Mouse (Mus musculus) limb, embryonic 10.5 days (tissue): Measurements from ENCODE around the gene Orm1. TPM values are rescaled to one million over a fixed set of nuclear protein-coding genes. Genes with fewer than 3 reads are reported as not detected.

Source experiments
- DNase-seq: peaks from one replicate; pipeline ENCODE4 v3.0.0-alpha.2; 2017; ENCODE audit warnings: low spot score
- H3K27ac ChIP-seq: fragments of 300-500 bp; sonication (generic); 2 replicates; pipeline ENCODE4 v1.5.1; 2016; ENCODE audit warnings: mild to moderate bottlenecking
- H3K27me3 ChIP-seq: fragments of 300-500 bp; sonication (generic); 2 replicates; pipeline ENCODE4 v1.6.1; 2016; ENCODE audit warnings: low read depth, mild to moderate bottlenecking; ENCODE audit not compliant: poor library complexity, severe bottlenecking
- H3K36me3 ChIP-seq: fragments of 300-500 bp; sonication (generic); 2 replicates; pipeline ENCODE4 v1.6.1; 2016; ENCODE audit warnings: mild to moderate bottlenecking, moderate library complexity
- H3K4me1 ChIP-seq: fragments of 300-500 bp; sonication (generic); 2 replicates; pipeline ENCODE4 v1.6.1; 2016
- H3K4me3 ChIP-seq: fragments of 300-500 bp; sonication (generic); 2 replicates; pipeline ENCODE4 v1.5.1; 2016; ENCODE audit warnings: mild to moderate bottlenecking, moderate library complexity
- H3K9me3 ChIP-seq: fragments of 300-500 bp; sonication (generic); replicated peaks from 2 replicates; pipeline ENCODE4 v1.6.1; 2016; ENCODE audit warnings: mild to moderate bottlenecking
- WGBS: fragments of 180-500 bp; shearing (Covaris S2); methylation state at CpG from one replicate; pipeline ENCODE4 v1.1.7; 2016; 5-methylcytosine and 5-hydroxymethylcytosine counted together
- polyA plus RNA-seq: library from polyadenylated mRNA; unstranded; fragments of >200 nt; fragmentation: Nextera tagmentation; extraction: Ambion mirVana; gene quantifications from 2 replicates; pipeline ENCODE4 v1.2.1, GENCODE M21; 2016

Gene Orm1
- polyA plus RNA-seq, 1 experiment from 2014 or later, result not detected

DNA sequence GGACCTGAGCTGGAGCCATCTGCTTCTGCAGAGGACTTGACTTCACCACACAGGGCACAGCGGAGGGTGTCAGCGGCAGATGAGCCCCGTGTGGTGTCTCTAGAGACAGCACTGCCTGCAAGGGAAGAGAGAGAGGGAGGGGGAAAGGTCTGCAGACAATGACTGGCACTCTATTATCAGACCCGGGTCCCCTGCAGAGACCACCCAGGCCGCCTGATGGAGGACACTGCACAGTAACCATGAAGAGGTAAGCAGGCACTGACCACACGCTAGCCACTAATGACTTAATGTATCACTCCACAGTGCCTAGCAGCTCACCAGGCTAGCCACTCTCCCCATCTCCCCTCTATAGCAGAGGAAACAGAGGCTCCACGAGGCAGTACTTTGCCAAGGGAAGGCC is 26.5 kb downstream of the Orm1 start:
- no peaks in the 10 kb centered on the region for H3K9me3 ChIP-seq
- H3K27ac ChIP-seq, result 0 out of 2 replicates have a peak overlapping the region, but pooled peaks have one; percentile 14
- 62% methylated on average over 7 of the region's 7 CpGs for WGBS
- H3K4me3 ChIP-seq, result no peak overlapping the region
- H3K4me1 ChIP-seq, result no peaks in the 10 kb centered on the region
- H3K27me3 ChIP-seq, result no peaks in the 10 kb centered on the region
- peaks cover 93% of the 10 kb centered on the region for H3K36me3 ChIP-seq
- no peak for DNase-seq

DNA sequence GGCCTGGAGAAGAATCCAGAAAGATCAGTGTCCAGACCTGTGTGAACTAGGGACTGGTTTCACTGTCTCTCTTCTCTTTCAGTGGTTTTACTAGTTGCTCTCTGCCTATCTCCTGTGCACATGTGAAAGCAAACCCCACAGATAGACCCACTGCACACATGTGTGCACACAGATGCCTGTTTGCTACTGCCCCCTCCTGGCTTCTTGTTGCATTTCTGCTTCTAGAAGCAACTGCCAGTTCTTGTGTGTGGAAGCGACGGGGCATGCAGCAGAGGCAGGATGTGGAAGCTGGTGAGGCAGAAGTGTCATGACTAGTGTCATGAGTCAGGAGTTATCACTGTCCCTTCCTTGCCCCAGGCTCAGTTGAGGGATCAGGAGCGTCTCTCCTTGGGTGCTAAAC is 27.5 kb downstream of the Orm1 start:
- peaks cover 98% of the 10 kb centered on the region for H3K36me3 ChIP-seq
- 64% methylated on average over 3 of the region's 3 CpGs for WGBS
- H3K27me3 ChIP-seq, result no peaks in the 10 kb centered on the region
- H3K27ac ChIP-seq, result no peak overlapping the region
- no peaks in the 10 kb centered on the region for H3K4me1 ChIP-seq
- DNase-seq, result peak; percentile 38
- no peak overlapping the region for H3K4me3 ChIP-seq
- H3K9me3 ChIP-seq, result no peaks in the 10 kb centered on the region

DNA sequence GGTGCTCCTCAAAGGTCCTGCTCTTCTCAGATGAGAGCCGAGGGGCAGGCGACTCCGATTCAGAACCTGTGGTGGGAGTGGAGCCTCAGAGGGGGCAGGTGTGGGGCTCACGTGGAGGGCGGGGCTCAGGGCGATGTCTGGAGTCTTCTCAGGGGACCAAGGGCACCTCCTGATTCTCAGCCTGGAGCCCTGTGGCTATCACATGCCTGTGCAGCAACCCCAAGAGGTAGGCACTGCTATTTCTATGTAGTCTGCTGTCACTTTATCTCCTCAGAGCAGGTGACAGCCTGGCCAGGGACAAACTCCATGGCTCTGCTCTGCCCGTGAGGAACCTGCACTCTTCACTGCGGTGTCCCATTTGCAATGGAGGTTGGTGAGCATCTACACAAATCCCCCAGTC is 29.0 kb downstream of the Orm1 start:
- 91% methylated on average over 8 of the region's 8 CpGs for WGBS
- Histone ChIP-seq H3K4me1 (no peaks in the 10 kb centered on the region), H3K27me3 (no peaks in the 10 kb centered on the region), H3K36me3 (peaks cover 99% of the 10 kb centered on the region), H3K4me3 (no peak overlapping the region), H3K27ac (no peak overlapping the region), H3K9me3 (no peaks in the 10 kb centered on the region)
- DNase-seq, result no peak

DNA sequence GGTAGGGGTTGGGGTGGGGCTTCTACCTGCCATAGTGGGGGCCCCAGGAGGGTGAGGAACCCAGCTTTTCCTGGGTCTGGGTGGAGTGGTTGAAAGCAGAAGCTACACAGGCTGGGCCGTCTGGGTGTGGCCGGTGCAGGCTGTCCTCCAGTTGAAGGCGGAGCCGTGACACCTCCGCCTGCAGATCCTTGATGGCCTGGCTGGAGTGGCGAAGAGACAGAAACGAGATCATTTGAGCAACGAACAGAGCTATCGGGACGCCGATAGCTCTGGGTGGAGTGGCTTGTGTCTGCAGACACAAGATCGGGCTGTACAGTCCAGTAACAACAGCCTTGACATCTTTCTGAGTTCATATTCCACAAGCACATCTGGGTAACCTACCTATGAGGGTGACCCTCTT is 30.0 kb downstream of the Orm1 start:
- no peak overlapping the region for H3K4me3 ChIP-seq
- H3K27me3 ChIP-seq, result no peaks in the 10 kb centered on the region
- no peaks in the 10 kb centered on the region for H3K9me3 ChIP-seq
- no peaks in the 10 kb centered on the region for H3K4me1 ChIP-seq
- DNase-seq, result no peak
- no peak overlapping the region for H3K27ac ChIP-seq
- H3K36me3 ChIP-seq, result peaks cover 99% of the 10 kb centered on the region
- WGBS, result 67% methylated on average over 12 of the region's 12 CpGs

DNA sequence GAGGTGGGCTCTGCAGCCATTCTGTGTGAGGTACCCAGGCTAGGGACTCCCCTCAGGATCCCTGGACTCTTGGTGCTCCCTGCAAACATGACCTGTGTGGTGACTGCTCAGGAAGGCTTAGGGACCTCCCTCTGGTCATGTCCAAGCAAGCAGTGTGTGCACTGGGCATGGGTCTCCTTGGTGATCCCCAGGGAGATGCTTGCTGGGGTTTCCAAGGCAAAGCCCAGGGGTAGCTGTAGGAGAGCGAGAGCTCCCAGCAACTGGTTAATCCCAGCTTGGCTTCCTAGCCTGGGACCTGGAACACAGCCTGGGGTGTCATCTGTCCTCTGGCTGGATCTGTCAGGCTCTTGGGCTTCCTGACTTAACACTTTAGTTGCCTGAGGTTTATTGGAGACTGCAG is 31.0 kb downstream of the Orm1 start:
- no peaks in the 10 kb centered on the region for H3K9me3 ChIP-seq
- H3K4me1 ChIP-seq, result no peaks in the 10 kb centered on the region
- H3K27me3 ChIP-seq, result no peaks in the 10 kb centered on the region
- DNase-seq, result no peak
- H3K36me3 ChIP-seq, result peaks cover 99% of the 10 kb centered on the region
- WGBS, result 79% methylated on average over 1 of the region's 1 CpGs
- H3K27ac ChIP-seq, result no peak overlapping the region
- no peak overlapping the region for H3K4me3 ChIP-seq

DNA sequence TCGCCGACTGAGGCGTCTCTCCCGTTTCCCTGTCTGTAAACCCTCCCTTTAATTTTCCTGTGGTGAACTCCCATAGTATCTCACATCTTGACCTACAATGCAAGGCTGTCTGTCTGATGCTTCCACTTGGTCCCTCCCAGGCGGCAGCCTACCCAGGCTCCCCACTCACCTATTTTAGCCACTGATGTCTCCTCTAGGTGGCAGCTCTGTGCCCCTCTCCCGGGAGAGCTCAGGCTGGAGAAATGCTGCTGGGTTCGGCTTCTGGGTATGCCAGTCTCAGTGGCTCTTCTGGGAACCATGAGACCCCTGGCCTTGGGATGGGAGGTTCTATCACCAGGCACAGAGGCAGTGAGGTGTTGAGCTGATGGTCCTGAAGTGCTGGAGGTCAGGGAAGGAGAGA is 33.1 kb downstream of the Orm1 start:
- no peak overlapping the region for H3K4me3 ChIP-seq
- WGBS, result 74% methylated on average over 7 of the region's 7 CpGs
- no peaks in the 10 kb centered on the region for H3K4me1 ChIP-seq
- no peaks in the 10 kb centered on the region for H3K9me3 ChIP-seq
- no peaks in the 10 kb centered on the region for H3K27me3 ChIP-seq
- H3K27ac ChIP-seq, result no peak overlapping the region
- peaks cover 99% of the 10 kb centered on the region for H3K36me3 ChIP-seq
- no peak for DNase-seq

DNA sequence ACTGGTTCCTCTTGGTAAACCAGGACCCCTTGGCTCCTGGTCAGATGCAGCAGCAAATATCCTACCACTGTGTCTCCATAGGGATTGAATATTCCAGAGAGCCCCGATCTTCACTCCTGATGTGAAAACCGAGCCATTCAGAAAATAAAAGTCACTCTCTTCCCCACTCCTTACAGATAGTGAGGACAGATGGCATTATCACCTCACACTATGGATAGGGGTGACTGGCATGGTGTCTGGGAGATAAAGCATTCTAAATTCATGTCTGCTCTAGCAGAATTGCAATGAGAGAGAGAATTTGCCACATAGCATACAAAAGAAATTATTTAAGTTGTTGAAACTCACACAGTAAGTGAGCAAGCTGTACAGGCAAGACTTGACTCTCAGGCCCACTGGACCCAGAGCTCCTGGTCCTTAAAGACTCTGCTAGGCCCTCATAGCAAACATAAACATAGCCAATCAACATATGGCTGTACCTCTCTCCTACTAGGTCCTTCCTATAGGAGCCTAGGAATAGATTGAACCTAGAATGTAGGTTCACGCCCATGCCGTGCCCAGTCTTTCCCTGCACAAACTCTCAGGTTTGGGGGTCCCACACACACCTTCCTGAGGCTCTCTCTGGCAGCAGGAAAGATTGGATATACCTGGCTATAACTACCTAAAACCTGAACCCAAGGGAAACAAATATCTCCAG is 38.5 kb downstream of the Orm1 start:
- H3K36me3 ChIP-seq, result peaks cover 89% of the 10 kb centered on the region
- no peaks in the 10 kb centered on the region for H3K27me3 ChIP-seq
- peaks cover 6% of the 10 kb centered on the region for H3K4me1 ChIP-seq
- 93% methylated on average over 4 of the region's 4 CpGs for WGBS
- H3K9me3 ChIP-seq, result no peaks in the 10 kb centered on the region
- no peak overlapping the region for H3K4me3 ChIP-seq
- no peak overlapping the region for H3K27ac ChIP-seq
- DNase-seq, result no peak

DNA sequence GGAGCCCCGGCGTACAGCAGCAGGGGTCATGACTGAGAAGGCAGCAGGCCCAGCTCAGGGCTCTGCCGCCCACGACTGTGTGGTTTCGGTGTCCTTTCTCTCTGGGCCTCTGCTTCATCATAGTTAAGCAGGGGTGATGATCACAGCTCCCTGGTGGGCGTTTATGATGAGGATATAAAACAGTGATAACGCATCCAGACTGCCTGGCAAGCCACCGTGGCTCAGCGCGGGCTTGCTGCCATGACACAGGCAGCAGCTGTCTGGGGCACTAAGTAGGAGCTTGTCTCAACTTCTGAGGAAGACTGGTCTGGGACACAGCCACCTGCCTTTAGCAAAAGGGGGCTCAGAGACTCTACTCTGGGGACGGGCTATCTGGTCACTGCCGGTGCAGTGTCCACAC is 39.1 kb downstream of the Orm1 start:
- peaks cover 89% of the 10 kb centered on the region for H3K36me3 ChIP-seq

DNA sequence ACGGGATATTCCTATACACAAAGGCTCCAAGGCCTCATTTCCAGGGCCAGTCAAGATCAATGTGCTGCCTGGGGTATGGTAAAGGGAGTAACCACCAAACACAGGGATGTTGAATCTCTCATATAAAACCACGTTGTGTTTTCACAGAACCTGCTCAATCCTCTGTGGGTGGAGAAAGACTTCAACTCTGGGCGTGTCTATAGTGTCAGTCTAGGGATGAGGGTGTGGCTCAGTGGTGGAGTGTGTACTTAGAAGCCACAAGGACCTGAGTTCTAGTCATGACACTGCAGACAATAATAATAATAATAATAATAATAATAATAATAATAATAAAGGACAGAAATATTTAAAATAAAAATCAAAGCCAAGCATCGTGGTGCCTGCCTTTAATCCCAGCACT is 39.9 kb downstream of the Orm1 start:
- Histone ChIP-seq H3K4me3 (no peak overlapping the region), H3K36me3 (peaks cover 85% of the 10 kb centered on the region), H3K9me3 (no peaks in the 10 kb centered on the region), H3K4me1 (peaks cover 9% of the 10 kb centered on the region), H3K27ac (no peak overlapping the region), H3K27me3 (no peaks in the 10 kb centered on the region)
- DNase-seq, result no peak
- WGBS, result 92% methylated on average over 4 of the region's 4 CpGs

More for the DNA sequence above, 39.1 kb downstream of the Orm1 start:
- H3K4me3 ChIP-seq, result no peak overlapping the region
- H3K27me3 ChIP-seq, result no peaks in the 10 kb centered on the region
- H3K9me3 ChIP-seq, result no peaks in the 10 kb centered on the region
- no peak for DNase-seq
- no peak overlapping the region for H3K27ac ChIP-seq
- WGBS, result 88% methylated on average over 12 of the region's 12 CpGs
- peaks cover 6% of the 10 kb centered on the region for H3K4me1 ChIP-seq

DNA sequence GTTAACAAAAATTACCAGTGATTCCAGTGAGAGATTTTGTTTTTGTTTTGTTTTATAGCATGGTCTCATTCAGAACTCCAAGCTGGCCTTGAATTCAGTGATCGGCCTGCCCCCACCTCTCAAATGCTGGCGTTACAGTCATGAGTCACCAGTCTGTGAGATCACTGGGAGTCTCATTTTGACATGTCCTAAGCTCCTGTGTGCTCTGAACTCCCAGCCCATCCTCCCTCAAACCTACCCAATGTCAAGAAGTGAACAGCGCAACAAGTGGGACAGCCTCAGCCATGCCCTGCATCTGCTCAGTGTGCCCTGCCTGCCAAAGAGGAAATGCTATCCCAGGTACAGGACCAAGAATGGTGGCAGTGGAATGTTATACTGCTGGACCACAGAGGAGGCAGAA is 40.9 kb downstream of the Orm1 start:
- 89% methylated on average over 3 of the region's 3 CpGs for WGBS
- Histone ChIP-seq H3K9me3 (no peaks in the 10 kb centered on the region), H3K36me3 (peaks cover 81% of the 10 kb centered on the region), H3K27me3 (no peaks in the 10 kb centered on the region), H3K4me3 (no peak overlapping the region), H3K4me1 (peaks cover 17% of the 10 kb centered on the region), H3K27ac (no peak overlapping the region)
- no peak for DNase-seq

DNA sequence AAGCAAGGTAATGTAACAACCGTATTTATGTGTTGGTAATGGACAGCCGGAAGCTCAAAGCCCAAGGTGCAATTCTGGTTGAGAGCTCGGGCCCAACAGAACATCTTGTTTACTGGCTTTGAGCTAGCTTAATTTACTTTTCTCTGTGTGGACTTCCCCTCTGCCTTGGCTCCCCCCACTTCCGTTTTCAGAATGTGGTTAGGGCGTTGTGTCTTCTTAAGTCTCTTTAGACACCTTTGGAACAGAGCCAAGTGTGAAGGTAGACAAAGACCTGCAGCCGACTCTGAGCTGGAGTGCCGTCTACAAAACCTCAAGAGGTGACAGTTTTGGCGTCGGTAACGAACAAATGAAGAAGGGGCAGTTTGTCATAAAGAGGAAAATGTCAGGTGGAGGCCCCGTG is 41.4 kb downstream of the Orm1 start:
- Histone ChIP-seq H3K9me3 (no peaks in the 10 kb centered on the region), H3K4me1 (peaks cover 17% of the 10 kb centered on the region), H3K27me3 (no peaks in the 10 kb centered on the region), H3K4me3 (no peak overlapping the region), H3K27ac (no peak overlapping the region), H3K36me3 (peaks cover 81% of the 10 kb centered on the region)
- WGBS, result 93% methylated on average over 11 of the region's 11 CpGs
- no peak for DNase-seq

DNA sequence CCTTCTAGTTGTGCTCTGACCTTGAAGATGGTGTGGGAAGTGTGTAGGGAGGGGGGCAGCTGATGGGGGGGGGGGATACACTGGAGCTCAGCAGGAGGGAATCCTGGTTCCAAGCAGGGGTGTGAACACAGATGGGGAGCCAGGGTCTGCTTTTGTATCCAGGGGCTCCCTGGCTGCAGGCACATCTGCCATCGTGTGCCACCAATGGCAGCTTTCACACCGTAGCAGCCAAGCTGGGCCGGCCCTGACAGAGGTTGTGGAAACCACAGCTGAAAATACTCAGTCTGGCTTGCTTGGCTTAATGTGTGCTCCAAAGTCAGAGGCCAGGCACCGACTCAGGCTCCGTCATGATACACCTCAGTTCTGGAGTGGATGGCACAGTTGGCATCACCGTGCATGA is 43.7 kb downstream of the Orm1 start:
- H3K4me1 ChIP-seq, result peaks cover 23% of the 10 kb centered on the region
- DNase-seq, result no peak
- no peak overlapping the region for H3K4me3 ChIP-seq
- peaks cover 81% of the 10 kb centered on the region for H3K36me3 ChIP-seq
- no peak overlapping the region for H3K27ac ChIP-seq
- no peaks in the 10 kb centered on the region for H3K27me3 ChIP-seq
- 80% methylated on average over 6 of the region's 6 CpGs for WGBS
- H3K9me3 ChIP-seq, result no peaks in the 10 kb centered on the region

DNA sequence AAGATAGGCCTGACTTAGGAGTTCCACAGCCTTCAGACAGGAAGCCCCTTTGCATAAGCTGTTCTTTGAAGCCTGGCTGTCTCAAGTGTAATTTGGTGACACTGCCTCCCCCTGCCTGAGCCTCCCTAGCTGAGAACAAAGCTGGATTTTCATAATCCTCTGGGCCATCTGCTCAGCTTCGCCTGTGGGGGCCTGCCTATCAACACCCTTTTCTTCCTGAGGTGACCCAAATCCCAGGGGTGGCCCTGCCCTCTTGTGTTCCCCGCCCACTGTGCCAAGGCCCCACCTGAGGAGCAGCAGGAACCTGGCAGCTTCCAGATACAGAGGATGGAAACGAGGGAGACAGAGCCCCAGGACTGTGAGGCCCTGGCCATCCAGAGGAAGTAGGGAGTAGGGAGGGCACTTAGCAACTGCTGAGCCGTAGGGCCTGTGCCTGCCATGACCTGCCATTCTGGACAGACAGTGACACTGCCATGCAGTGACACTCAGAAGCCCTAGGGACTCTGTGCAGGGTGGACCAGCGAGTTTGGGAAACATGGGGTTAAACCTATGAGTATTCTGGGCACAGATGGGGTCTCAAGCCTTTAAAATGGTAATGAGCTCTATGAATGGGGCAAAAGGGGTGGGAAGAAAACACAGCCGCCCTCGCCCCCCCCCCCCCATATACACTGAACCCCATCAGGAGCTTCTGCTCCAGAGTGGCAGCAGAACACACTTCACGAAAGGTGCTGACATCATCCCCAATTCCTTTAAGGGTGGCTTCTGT is 44.9 kb downstream of the Orm1 start:
- no peak for DNase-seq
- Histone ChIP-seq H3K27me3 (no peaks in the 10 kb centered on the region), H3K36me3 (peaks cover 80% of the 10 kb centered on the region), H3K27ac (0 out of 2 replicates have a peak overlapping the region, but pooled peaks have one; percentile 14), H3K4me3 (no peak overlapping the region), H3K4me1 (peaks cover 23% of the 10 kb centered on the region), H3K9me3 (no peaks in the 10 kb centered on the region)
- whole genome bisulfite sequencing, result 37% methylated on average over 8 of the region's 8 CpGs
